Mouse (Mus musculus) skeletal muscle tissue, adult 2 months (tissue): ENCODE data around the gene Fam196b.

Experiments
- DNase-seq: peaks from one replicate; pipeline ENCODE4 v3.0.0-alpha.2; 2012; ENCODE audit warnings: low read depth, low spot score

Gene Fam196b

GRCm38 (mm10) chr11:34314534-34315379 lies at the start of gene Fam196b:
Gene Fam196b (plus strand): TSS chr11:34314822.
- DNase-seq = no peak

GRCm38 (mm10) chr11:34272016-34272415 lies 42.6 kb upstream of the Fam196b start:
- no peak for DNase-seq

DNA sequence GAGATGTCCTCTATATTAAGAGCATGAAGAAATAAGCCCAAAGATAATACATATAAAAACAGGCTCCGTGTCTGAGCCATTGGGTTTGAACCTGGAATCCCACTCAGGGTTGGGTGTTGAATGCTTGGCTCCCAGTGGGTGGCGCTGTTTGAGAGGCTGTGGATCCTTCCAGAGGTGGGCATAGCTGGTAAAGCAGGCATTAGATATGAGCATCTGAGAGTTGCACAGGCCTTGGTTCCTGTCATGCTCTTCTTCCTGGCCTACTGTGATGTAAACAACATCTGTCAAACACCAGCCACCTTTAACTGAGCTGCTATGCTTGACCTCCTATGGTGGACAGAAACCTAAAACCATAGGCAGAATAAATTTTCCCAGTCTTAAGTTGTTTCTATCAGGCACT lies 38.7 kb upstream of the Fam196b start:
- DNase-seq = no peak

- DNase-seq = no peak
Observed at GRCm38 (mm10) chr11:34276363-34277046, 38.1 kb upstream of the Fam196b start.

- no peak for DNase-seq
Observed at GRCm38 (mm10) chr11:34277047-34277445, 37.6 kb upstream of the Fam196b start.

DNA sequence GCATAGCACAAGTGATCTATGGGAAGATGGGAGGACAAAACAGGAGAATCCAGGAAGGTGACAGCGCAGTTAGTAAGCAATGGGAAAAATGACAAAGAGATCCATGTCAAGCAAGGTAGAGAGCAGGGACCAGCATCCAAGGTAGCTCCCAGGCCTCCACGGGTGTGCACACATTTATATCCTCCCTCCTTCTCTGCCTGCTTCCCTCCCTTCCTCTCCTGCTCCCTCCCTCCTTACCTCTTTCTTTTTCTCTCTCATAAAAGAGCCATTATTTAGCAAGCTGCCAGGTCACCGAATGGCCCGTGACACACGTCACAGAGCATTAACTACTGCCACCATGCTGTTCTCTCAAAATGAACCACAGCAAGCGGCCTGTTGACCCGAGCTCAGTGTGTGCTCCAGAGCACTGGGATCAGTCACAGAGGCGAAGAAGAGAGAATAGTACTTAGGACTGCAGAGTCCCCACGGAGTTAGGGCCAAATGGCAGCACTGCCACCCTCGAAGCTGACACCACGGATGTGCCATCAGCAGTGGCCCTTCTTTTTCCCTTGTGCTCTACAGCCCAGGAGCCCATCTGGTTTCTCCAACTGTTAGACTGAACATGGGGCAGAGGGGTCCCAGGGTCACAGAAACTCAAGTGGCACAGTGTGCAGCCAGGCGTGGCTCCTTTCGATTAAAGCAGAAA lies 30.4 kb upstream of the Fam196b start:
- DNase-seq = no peak

DNA sequence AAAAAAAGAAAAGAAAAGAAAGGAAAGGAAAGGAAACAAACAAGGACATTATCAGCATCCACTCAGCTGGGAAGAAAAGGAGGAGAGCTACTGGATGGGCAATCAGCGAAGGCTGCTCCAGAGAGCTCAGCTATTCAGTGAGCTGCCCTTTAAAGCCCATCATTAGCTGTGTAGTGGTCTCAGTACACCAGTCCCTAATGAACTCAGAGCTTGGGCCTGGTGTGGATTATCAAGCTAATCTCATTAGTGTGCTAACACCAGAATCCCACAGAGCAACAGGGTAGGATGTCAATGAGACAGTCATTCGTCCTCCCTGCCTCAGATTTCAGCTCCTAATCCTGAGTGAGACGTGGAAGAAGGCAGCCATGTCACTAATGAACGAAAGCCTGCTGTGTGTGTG lies 24.4 kb upstream of the Fam196b start:
- DNase-seq = no peak

GRCm38 (mm10) chr11:34290708-34291107 lies 23.9 kb upstream of the Fam196b start:
- DNase-seq = no peak

- no peak for DNase-seq
Observed at GRCm38 (mm10) chr11:34291304-34291703, 23.3 kb upstream of the Fam196b start.

- DNase-seq = no peak
Observed at GRCm38 (mm10) chr11:34297698-34298378, 16.8 kb upstream of the Fam196b start.

DNA sequence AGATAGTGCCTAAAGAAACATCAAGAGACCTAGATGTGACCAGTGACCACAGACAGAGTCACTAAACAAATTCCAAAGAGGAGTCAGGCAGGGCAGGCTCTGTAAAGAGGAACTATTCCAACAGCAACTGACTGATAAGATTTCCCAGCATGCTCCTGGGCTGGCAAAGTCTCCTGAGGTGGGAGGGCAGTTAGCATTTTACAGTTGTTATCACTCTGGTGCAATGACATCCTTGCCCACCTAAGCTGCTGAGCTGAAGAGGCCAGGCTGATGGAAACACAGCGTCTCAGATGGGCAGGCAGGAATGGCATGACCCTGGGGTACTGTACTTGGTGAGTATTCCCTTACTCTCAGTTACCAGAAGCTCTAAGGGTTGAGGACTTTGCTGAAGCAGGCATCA lies 15.1 kb upstream of the Fam196b start:
- DNase-seq = no peak

DNA sequence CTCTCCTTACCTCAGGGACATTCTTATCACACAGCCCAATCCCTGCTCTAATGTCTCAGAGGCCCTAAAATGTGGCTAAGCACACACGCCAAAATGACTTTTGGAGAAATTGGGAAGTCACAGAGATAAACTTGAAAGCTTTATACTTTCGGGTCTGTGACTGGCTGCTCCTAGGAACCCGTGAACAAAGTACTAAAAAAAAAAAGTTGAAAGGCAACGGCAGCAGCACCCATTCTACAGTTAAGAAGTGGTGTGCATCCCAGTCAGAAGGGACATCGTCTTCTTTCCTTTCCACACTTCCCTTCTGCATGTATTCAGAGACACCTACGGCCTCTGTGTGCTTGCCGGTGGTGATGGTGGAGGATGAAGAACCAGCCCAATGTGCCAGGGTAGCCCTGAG lies 14.6 kb upstream of the Fam196b start:
- DNase-seq = no peak

DNA sequence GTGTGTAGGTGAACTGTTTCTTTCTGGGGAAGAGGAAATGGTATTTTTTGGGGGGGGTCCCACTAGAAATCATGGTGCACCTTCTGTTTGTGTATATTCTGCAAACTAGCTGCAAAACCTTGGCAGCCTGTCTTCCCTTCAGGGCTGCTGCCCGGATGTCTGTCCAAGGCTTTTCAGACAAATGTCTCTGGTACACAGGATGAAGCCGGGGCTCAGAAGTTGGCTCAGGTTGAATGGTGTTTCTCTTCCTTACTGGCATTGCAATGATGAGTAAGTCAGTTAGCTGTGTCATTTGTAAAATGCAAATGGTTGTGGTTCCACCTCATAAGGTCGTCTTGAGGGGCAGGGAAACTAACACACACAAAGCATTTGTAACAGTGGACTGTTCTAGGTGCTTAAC lies 8.4 kb upstream of the Fam196b start:
- DNase-seq = no peak

- DNase-seq = no peak
Observed at GRCm38 (mm10) chr11:34308731-34309130, 5.9 kb upstream of the Fam196b start.

DNA sequence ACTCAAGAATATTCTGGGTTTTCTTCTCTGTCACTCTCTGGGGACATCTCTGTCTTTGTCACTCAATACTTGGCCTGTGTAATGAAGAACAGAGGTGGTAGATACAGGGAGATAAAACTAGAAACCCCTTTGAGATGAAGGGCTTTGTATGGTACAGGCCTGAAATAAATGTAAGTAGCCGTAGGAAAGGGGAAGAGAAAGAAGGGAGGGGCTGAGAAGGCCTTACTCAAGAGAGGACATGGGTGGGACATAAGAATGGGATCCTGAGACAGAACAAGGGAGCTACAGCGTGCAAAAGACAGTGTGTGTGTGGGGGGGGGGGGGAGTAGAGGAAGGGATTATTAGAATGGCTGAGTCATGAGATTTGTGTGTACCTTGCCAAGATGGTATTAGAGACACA lies 5.3 kb upstream of the Fam196b start:
- no peak for DNase-seq

DNA sequence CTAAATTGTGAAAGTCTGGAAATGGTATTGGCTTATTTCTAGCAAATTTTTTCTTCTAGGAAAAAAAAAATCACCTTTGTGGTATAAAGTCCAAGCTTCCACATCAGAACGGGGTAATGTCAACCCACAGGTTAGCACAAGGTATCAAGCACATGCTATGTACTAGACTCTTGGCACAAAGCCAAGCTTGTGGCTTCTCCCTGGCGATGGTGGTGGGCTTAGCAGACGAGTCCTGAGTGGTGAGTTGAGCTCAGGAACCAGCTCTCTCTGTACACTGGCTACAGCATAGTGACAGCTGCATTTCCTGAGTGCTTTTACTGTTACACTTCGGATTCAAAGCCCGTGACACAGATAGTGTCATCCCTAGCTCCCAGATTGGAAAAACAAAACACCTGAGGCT lies 2.9 kb upstream of the Fam196b start:
- no peak for DNase-seq

GRCm38 (mm10) chr11:34312208-34312607 lies 2.4 kb upstream of the Fam196b start:
- DNase-seq = no peak

GRCm38 (mm10) chr11:34315383-34315782 lies 761 bp downstream of the Fam196b start:
- DNase-seq = no peak

- DNase-seq = no peak
Observed at GRCm38 (mm10) chr11:34316176-34316575, 1.6 kb downstream of the Fam196b start.

- no peak for DNase-seq
Observed at GRCm38 (mm10) chr11:34317001-34317400, 2.4 kb downstream of the Fam196b start.

DNA sequence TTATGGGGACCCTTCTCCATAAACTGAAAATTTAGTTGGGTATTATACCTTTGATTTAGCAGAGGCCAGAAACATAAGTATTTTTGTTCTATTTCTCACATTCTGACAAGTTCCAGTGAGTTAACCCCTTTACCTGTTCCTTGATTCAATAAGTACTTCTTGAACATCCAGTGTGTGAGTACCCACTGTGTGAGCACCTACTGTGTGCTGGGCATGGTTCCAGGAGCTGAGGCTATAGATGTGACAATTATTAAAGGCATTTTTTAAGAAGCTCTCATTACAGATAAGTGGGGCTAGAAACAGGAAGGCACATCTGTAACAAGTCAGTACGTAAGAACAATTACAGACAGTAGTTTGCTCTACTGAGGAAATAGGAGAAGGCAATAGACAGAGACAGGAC lies 4.7 kb downstream of the Fam196b start:
- no peak for DNase-seq

DNA sequence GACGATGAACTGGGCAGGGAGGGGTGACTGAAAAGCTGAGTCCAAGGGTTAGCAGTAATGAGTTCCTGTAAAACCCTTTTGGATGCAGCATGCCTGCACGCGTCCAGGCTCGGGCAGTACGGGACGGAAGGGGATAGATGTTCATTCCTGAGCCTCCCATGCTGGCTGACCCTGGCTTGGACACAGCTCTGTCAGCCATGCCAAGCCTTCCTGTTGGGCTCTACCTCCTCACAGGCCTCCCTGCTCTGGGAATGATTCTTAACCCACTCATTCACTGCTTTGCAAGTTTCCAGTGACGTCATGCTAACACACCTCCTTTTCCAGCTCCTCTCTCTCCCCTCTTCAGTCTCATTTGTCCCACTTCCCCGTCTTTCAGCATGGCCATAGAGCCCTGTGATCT lies 9.0 kb downstream of the Fam196b start:
- DNase-seq = no peak
